Mouse (Mus musculus) A20 (cell line): Measurements from ENCODE around the gene Mex3b.

ENCODE experiments used
- DNase-seq: peaks from one replicate; pipeline ENCODE4 v3.0.0-alpha.2; 2011; ENCODE audit warnings: low read depth, low spot score

The Mex3b gene

GRCm38 (mm10) chr7:82866486-82867270, 455 bp upstream of the Mex3b start:
- DNase-seq = peak; percentile 94

DNA sequence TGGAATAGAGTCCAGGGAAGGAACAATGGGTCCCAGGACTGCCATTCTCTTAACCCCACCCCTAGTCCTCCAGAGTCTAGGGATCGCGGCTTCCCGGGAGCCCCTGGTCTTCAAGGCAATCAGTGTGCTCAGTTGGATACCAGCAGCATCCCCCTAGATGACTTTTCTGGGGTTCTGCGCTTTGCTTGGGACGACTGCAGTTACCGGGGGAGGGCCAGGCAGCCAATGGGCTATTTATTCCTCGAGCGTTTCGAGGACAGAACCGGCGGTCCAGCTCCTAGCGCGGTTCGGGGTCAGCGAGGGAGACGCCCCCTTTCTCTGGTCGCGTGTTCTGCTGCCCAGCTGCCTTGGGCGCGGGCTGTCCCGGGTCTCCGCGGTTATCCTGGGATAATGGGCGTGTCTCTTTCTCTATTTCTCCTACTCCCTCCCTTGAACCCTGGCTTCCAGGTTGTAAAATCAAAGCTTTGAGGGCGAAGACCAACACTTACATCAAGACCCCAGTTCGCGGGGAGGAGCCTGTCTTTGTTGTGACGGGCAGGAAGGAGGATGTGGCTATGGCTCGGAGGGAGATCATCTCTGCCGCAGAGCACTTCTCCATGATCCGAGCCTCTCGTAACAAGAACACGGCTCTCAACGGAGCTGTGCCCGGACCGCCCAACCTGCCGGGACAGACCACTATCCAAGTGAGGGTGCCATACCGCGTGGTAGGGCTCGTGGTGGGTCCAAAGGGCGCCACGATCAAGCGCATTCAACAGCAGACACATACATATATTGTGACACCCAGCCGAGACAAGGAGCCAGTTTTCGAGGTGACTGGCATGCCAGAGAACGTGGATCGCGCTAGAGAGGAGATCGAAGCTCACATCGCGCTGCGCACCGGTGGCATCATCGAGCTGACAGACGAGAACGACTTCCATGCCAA, 1.4 kb downstream of the Mex3b start:
- DNase-seq = no peak

- no peak for DNase-seq
Observed at GRCm38 (mm10) chr7:82869231-82870147, 2.4 kb downstream of the Mex3b start.

DNA sequence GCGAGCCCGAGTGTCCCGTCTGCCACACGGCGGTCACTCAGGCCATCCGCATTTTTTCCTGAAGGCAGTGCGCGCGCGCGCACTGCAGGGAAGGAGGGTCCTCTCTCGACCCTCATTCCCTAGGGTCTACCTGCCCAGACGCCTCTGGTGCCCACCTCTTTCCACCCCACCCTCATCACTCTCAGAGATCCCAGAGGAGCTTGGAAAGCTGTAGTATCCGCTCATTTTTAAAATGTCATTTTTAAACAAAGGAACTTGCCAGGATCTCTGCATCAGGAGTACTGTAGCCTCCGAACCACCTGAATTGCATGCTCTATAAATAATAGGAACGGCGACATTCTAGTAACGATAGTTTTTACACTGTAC, 3.0 kb downstream of the Mex3b start:
- no peak for DNase-seq

- DNase-seq = peak; percentile 36
Observed at GRCm38 (mm10) chr7:82876551-82876950, 9.4 kb downstream of the Mex3b start.

GRCm38 (mm10) chr7:82880016-82880415, 12.9 kb downstream of the Mex3b start:
- no peak for DNase-seq

DNA sequence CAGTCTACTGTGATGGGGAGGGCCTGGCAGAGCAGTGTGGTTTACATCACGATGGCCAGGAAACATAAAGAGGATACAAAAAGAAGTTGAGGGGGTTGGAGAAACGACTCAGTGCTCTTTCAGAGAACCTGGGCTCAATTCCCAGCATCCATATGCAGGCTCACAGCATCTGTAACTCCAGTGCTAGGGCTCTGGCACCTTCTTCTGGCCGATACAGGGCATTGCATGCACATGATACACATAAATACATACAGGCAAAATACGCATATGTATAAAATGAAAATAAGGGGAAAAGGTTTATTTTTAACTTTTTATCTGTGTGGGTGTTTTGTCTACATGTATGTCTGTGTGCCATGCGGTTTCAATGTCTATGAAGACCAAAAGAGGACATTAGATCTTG, 13.6 kb downstream of the Mex3b start:
- DNase-seq = peak; percentile 38

DNA sequence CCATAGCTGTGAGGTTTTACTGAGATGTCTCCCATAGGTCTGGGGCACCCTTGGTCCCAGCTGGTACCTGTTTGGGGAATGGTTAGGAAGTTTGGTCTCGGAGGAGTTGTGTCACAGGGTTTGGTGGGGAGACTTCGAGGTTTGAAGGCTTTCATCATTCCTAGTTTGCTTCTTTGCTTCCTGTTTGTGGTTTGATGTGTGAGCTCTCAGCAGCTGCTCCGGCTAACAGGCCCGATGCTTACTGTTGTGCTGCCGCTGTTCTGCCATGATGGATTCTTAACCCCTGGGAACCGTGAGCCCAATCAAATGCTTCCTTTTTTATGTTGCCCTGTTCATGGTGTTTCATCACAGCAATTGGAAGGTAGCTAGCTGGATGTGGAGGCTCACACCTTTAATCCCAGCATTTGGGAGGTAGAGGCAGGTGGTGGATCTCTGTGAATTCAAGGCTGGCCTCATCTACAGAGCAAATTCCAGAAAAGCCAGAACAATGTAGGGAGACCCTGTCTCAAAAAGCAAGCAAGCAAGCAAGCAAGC, 23.3 kb downstream of the Mex3b start:
- DNase-seq = no peak

DNA sequence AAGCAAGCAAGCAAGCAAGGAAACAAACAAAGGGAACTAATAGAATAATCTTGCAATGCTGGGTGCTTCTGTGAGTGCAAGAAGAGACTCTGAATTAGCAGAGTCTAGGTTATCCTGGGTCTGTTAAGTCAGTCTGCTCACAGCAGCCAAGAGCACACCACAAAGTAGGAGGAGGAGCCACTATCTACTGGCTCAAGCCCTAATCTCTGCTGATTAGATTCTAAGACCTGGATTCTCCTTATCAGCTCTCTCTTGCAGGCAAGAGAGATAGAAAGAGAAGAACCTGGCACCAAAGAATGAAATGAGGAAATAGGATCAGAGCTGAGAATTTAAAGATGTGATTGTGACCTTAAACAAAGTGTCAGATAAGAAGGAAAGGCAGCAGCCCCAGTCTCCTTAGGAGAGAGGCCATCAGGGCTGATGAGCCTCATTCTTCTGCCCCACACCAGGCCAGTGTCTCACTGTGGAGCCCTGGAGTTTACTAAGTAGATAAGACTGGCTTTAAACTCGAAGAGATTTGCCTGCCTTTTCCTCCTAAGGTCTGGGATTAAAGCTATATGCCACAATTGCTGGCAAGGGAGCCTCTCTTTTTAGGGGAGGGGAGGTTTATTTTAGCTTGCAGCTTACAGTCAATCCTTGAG, 23.9 kb downstream of the Mex3b start:
- DNase-seq = no peak

- no peak for DNase-seq
Observed at GRCm38 (mm10) chr7:82894366-82894765, 27.2 kb downstream of the Mex3b start.

GRCm38 (mm10) chr7:82895606-82896005, 28.5 kb downstream of the Mex3b start:
- DNase-seq = no peak

DNA sequence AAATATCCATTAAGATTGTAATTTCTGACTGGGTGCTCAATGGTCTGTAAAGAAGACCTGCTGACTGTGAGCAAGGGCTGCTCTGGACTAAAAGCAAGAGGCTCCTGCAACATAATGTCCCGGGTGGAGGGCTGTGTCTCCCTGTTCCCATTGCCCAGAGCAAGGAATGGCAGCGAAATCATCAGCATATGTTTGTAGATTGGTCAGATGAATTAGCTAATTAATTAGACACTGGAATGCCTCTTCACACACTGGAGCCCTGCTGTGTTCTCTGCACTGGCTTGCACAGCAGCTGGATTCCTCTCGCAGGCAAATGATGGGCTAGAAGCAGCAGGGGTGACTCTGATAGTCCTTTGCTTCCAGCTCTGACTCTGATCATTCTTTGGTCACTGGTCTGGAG, 29.6 kb downstream of the Mex3b start:
- no peak for DNase-seq

GRCm38 (mm10) chr7:82899459-82900297, 32.5 kb downstream of the Mex3b start:
- DNase-seq = no peak

DNA sequence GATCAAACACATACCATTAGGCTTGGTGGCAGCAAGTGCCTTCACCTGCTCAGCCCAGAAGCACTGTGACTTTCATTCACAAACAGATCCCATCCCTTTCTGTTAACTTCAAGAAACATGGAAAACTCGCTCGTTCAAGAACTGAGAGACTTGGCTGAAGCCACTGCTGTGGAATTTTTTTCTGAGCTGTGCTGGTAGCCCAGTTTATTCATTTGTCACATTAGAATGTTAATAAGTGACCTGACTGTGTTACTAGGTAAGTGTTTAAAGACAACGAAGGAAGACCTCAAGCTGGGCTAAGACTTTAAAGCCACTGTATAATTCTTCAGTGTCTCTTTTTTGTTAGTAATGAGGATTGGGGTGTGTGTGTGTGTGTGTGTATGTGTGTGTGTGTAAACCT, 35.9 kb downstream of the Mex3b start:
- DNase-seq = no peak

DNA sequence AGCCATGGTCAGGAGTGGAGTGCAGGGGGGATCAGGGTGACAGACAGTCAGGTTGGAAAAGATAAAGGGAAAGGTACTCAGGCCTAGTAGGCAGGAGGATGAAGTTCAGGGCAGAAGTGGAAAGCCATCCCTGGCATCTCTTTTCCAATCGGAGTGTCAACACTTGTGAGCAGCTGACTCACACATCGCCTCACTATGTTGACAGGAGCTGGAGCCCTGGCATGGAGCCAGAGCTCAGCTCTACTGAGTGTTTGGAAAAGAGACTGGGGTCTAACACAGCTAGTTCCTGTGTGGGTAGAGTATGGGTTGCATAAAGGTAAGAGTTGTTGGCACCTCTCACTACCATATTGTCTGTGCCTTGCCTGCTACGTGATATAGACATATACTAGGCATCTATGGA, 38.4 kb downstream of the Mex3b start:
- DNase-seq = no peak

GRCm38 (mm10) chr7:82907081-82907480, 39.9 kb downstream of the Mex3b start:
- DNase-seq = no peak

GRCm38 (mm10) chr7:82910536-82911384, 43.6 kb downstream of the Mex3b start:
- peak; percentile 46 for DNase-seq

GRCm38 (mm10) chr7:82911501-82911900, 44.4 kb downstream of the Mex3b start:
- DNase-seq = no peak

DNA sequence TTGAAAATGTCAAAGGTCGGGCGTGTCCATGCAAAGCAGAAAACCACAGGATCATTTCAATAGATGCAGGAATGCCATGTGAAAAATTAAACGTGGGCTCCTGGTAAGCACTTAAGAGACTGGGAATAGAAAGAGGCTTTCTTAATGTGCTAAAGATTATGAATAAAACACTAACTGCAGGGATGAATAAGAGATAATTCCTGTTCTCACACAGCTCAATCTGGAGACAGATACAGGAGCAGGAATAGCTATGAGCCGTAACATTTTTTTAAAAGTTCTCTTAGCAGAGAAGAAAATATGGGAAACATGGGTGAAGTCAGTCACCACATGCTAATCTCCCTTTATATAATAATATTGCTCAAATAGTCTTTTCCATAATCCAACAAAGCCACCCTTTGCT, 47.2 kb downstream of the Mex3b start:
- DNase-seq = no peak
